Mouse (Mus musculus) CH12.LX (cell line): ENCODE results near the gene Gm38392. TPM values are rescaled to one million over a fixed set of nuclear protein-coding genes. Genes with fewer than 3 reads are reported as not detected.

ENCODE experiments used
- DNase-seq: peaks from one replicate; pipeline ENCODE4 v3.0.0-alpha.2; 2013; ENCODE audit errors: extremely low read depth
- H3K27ac ChIP-seq: 2 replicates; pipeline ENCODE4 v1.5.1; 2012; ENCODE audit warnings: low read depth, mild to moderate bottlenecking, control low read depth, moderate library complexity; ENCODE audit not compliant: insufficient read depth
- H3K27me3 ChIP-seq: replicated peaks from 2 replicates; pipeline ENCODE3; 2012; ENCODE audit warnings: inconsistent platforms
- H3K36me3 ChIP-seq, 2 experiments: replicated peaks in 1 of 2; 2 replicates each; pipeline versions ENCODE3 to v1.6.1; 2012; ENCODE audit warnings: inconsistent platforms in 1 of 2, low read length in 1 of 2, mild to moderate bottlenecking in 1 of 2, mixed read lengths in 1 of 2, moderate library complexity in 1 of 2; ENCODE audit not compliant: control insufficient read depth in 1 of 2, insufficient read depth in 1 of 2
- H3K4me1 ChIP-seq, 2 experiments: 2 replicates each; pipeline ENCODE4 v1.6.1; 2012; ENCODE audit warnings: inconsistent platforms in 1 of 2, moderate library complexity in 1 of 2; ENCODE audit not compliant: insufficient read depth in 2 of 2, control insufficient read depth in 1 of 2
- H3K4me2 ChIP-seq: 2 replicates; pipeline ENCODE4 v1.6.1; 2012; ENCODE audit warnings: low read depth, mild to moderate bottlenecking, control low read depth; ENCODE audit not compliant: poor library complexity, insufficient read depth, severe bottlenecking
- H3K4me3 ChIP-seq, 3 experiments: fragments of 150-350 bp in 1 of 3; sonication (generic) in 1 of 3; replicated peaks in 1 of 3; 2 replicates each; pipeline versions ENCODE3 to v1.5.1; 2011 to 2012; ENCODE audit warnings: low read depth in 2 of 3, low read length in 2 of 3, mild to moderate bottlenecking in 2 of 3, moderate library complexity in 2 of 3, control low read depth in 1 of 3, improper control_type of control experiment in 1 of 3, inconsistent platforms in 1 of 3, mixed read lengths in 1 of 3; ENCODE audit not compliant: poor library complexity in 1 of 3
- H3K79me2 ChIP-seq: replicated peaks from 2 replicates; pipeline ENCODE4 v1.6.1; 2012; ENCODE audit warnings: mild to moderate bottlenecking, moderate library complexity; ENCODE audit not compliant: control insufficient read depth, poor library complexity, insufficient read depth, severe bottlenecking; ENCODE audit errors: extremely low read depth
- H3K9ac ChIP-seq: 2 replicates; pipeline ENCODE4 v1.6.1; 2012; ENCODE audit warnings: low read depth, mild to moderate bottlenecking, control low read depth, moderate library complexity; ENCODE audit not compliant: insufficient read depth
- H3K9me3 ChIP-seq: replicated peaks from 2 replicates; pipeline ENCODE3; 2012; ENCODE audit warnings: low read length, inconsistent platforms, mixed read lengths
- CTCF ChIP-seq, 2 experiments: IDR thresholded peaks in 1 of 2; conservative IDR thresholded peaks in 1 of 2; 2 replicates each; pipeline ENCODE4 v1.5.1; 2011 to 2012; ENCODE audit warnings: low read depth in 2 of 2, low read length in 2 of 2, improper control_type of control experiment in 1 of 2, inconsistent platforms in 1 of 2, mild to moderate bottlenecking in 1 of 2, moderate library complexity in 1 of 2
- ELF1 ChIP-seq: IDR thresholded peaks from 2 replicates; pipeline ENCODE4 v1.6.1; 2014; ENCODE audit warnings: low read depth, mild to moderate bottlenecking, inconsistent platforms, low read length, improper control_type of control experiment
- EP300 ChIP-seq: IDR thresholded peaks from 2 replicates; pipeline ENCODE4 v1.6.1; 2011; ENCODE audit warnings: low read length, improper control_type of control experiment
- ETS1 ChIP-seq: conservative IDR thresholded peaks from 2 replicates; pipeline ENCODE4 v1.6.1; 2012; ENCODE audit warnings: low read depth, mild to moderate bottlenecking, inconsistent platforms, low read length, improper control_type of control experiment, moderate library complexity
- IRF4 ChIP-seq: IDR thresholded peaks from 2 replicates; pipeline ENCODE4 v1.6.1; 2014; ENCODE audit warnings: low read depth, mild to moderate bottlenecking, inconsistent platforms, low read length, improper control_type of control experiment
- JUND ChIP-seq: conservative IDR thresholded peaks from 2 replicates; pipeline ENCODE4 v1.6.1; 2011; ENCODE audit warnings: low read depth, low read length, improper control_type of control experiment
- KAT2A ChIP-seq: IDR thresholded peaks from 2 replicates; pipeline ENCODE4 v1.6.1; 2012; ENCODE audit warnings: low read length, improper control_type of control experiment, inconsistent platforms; ENCODE audit not compliant: insufficient replicate concordance
- MAX ChIP-seq: IDR thresholded peaks from 2 replicates; pipeline ENCODE4 v1.6.1; 2011; ENCODE audit warnings: low read length, improper control_type of control experiment
- MYC ChIP-seq: IDR thresholded peaks from 2 replicates; pipeline ENCODE4 v1.6.1; 2011; ENCODE audit warnings: low read depth, mild to moderate bottlenecking, improper control_type of control experiment, low read length
- NELFE ChIP-seq: IDR thresholded peaks from 2 replicates; pipeline ENCODE4 v1.6.1; 2011; ENCODE audit warnings: low read depth, low read length, improper control_type of control experiment
- NRF1 ChIP-seq: IDR thresholded peaks from 2 replicates; pipeline ENCODE4 v1.6.1; 2014; ENCODE audit warnings: low read depth, mild to moderate bottlenecking, inconsistent platforms, low read length, improper control_type of control experiment, moderate library complexity
- RAD21 ChIP-seq: IDR thresholded peaks from 2 replicates; pipeline ENCODE4 v1.6.1; 2011; ENCODE audit warnings: low read depth, mild to moderate bottlenecking, low read length, improper control_type of control experiment, moderate library complexity
- SMC3 ChIP-seq: IDR thresholded peaks from 2 replicates; pipeline ENCODE4 v1.6.1; 2011; ENCODE audit warnings: low read depth, low read length, improper control_type of control experiment
- TBP ChIP-seq: conservative IDR thresholded peaks from 2 replicates; pipeline ENCODE4 v1.6.1; 2011; ENCODE audit warnings: low read depth, low read length, improper control_type of control experiment
- USF1 ChIP-seq: IDR thresholded peaks from 2 replicates; pipeline ENCODE4 v1.6.1; 2014; ENCODE audit warnings: low read depth, mild to moderate bottlenecking, inconsistent platforms, low read length, improper control_type of control experiment
- ZC3H11A ChIP-seq: IDR thresholded peaks from 2 replicates; pipeline ENCODE4 v1.6.1; 2012; ENCODE audit warnings: low read depth, mild to moderate bottlenecking, inconsistent platforms, low read length, improper control_type of control experiment
- ZNF384 ChIP-seq: IDR thresholded peaks from 2 replicates; pipeline ENCODE4 v1.6.1; 2012; ENCODE audit warnings: low read depth, low read length, improper control_type of control experiment, inconsistent platforms
- dilution Hi-C: fragments of 300-500 bp; cut with MboI; formaldehyde crosslinking; loops from 2 replicates; pipeline ENCODE4 v1.14.3; 2020; ENCODE audit warnings: low sequenced_read_pairs; ENCODE audit not compliant: extremely low pct_unique_long_range_greater_than_20kb, extremely low pct_ligation_motif_present
- in situ Hi-C: fragments of 300-500 bp; cut with MboI; formaldehyde crosslinking; loops from 3 replicates; pipeline ENCODE4 v1.14.3; 2019; ENCODE audit warnings: low sequenced_read_pairs, low pct_ligation_motif_present, low pct_unique_long_range_greater_than_20kb, mixed read lengths
- polyA plus RNA-seq: library from polyadenylated mRNA; unstranded; fragments of >175 nt; gene quantifications from 2 replicates; pipeline ENCODE4 v1.2.1, GENCODE M21; 2012; ENCODE audit warnings: low read depth; ENCODE audit not compliant: insufficient read length
- total RNA-seq, 2 experiments: library from RNA; depleted of rRNA; stranded (reverse); fragments of 300-350 nt in 1 of 2; fragments of >200 nt in 1 of 2; gene quantifications; 2 replicates each; pipeline ENCODE4 v1.2.3; 2012 to 2014

Gm38392 gene
- total and polyA plus RNA-seq, 3 experiments, result not detected

- dilution Hi-C loops, result no loop called here
- TF ChIP-seq MAX, result peak; percentile 16; the same call in 1 of the 2 replicates
- no peak for TF ChIP-seq ETS1
- peak; percentile 57 for TF ChIP-seq RAD21
- TF ChIP-seq CTCF (conservative IDR thresholded peaks at IDR 0.05 in 1 of 2, IDR thresholded peaks at IDR 0.05 in 1 of 2; ENCODE audit: low read depth in 2 of 2, low read length in 2 of 2), result peak; percentile 83 to 95
- TF ChIP-seq EP300, result no peak
- peak; percentile 66 for TF ChIP-seq SMC3
- TF ChIP-seq IRF4, result 0 out of 2 replicates have a peak, but pooled peaks have one; percentile 17
- Histone ChIP-seq H3K4me3 (no peak overlapping the region), H3K79me2 (no peaks in the 10 kb centered on the region), H3K9ac (no peak overlapping the region), H3K27me3 (peaks cover 66% of the 10 kb centered on the region), H3K27ac (no peak overlapping the region), H3K36me3 (no peaks in the 10 kb centered on the region), H3K9me3 (no peaks in the 10 kb centered on the region), H3K4me2 (no peak overlapping the region), H3K4me1 (peaks cover 10 to 27% of the 10 kb centered on the region in 2 experiments)
- peak; percentile 74 for DNase-seq
- in situ Hi-C loops, result no loop called here
Measured at GRCm38 (mm10) chr3:88245811-88246210, 41.2 kb downstream of the Gm38392 start.

GRCm38 (mm10) chr3:88244071-88244470, 42.9 kb downstream of the Gm38392 start:
- H3K4me2 ChIP-seq, result no peak overlapping the region
- in situ Hi-C loops (loop anchor here (5.0 kb wide), 1 partner anchor 52 kb away; no protein-coding TSS in a partner anchor), dilution Hi-C loops (no loop called here)
- no peak overlapping the region for H3K9ac ChIP-seq
- no peaks in the 10 kb centered on the region for H3K36me3 ChIP-seq
- peaks cover 10 to 27% of the 10 kb centered on the region in 2 experiments for H3K4me1 ChIP-seq
- H3K27me3 ChIP-seq, result peaks cover 79% of the 10 kb centered on the region
- no peak overlapping the region for H3K27ac ChIP-seq
- no peaks in the 10 kb centered on the region for H3K9me3 ChIP-seq
- H3K4me3 ChIP-seq, result no peak overlapping the region
- no peaks in the 10 kb centered on the region for H3K79me2 ChIP-seq
- TF ChIP-seq ELF1, result no peak
- no peak for TF ChIP-seq NELFE
- peak; percentile 77 to 93 for TF ChIP-seq CTCF (conservative IDR thresholded peaks at IDR 0.05 in 1 of 2, IDR thresholded peaks at IDR 0.05 in 1 of 2; ENCODE audit: low read depth in 2 of 2, low read length in 2 of 2)
- TF ChIP-seq RAD21, result peak; percentile 56
- TF ChIP-seq MYC, result no peak
- no peak for TF ChIP-seq NRF1
- no peak for TF ChIP-seq JUND
- peak; percentile 38 for TF ChIP-seq SMC3
- no peak for TF ChIP-seq KAT2A
- no peak for TF ChIP-seq TBP
- peak; percentile 58 for DNase-seq

DNA sequence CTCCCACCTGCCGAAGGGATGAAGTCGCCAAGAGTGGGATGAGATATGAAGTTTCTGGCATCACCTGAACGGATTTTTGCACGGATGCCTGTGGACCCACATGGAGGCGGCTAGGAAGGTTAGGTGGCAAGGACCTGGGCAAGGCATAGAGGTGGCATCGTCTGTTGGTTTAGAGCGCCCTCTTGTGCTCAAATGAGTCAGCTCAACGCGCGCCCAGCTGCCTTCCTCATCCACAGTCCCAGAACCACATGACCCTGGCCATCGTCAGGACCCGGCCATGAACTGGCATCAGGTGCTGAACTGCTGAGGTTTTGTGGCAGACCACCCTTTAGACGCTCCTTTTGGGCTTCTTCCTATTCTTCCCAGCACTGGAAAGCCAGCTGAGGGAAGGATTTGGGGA, 44.5 kb downstream of the Gm38392 start:
- H3K79me2 ChIP-seq, result no peaks in the 10 kb centered on the region
- peak; percentile 76 for DNase-seq
- no peak overlapping the region for H3K27ac ChIP-seq
- H3K4me2 ChIP-seq, result no peak overlapping the region
- H3K4me1 ChIP-seq, result peaks cover 8 to 27% of the 10 kb centered on the region in 2 experiments
- no peaks in the 10 kb centered on the region for H3K9me3 ChIP-seq
- H3K4me3 ChIP-seq, result no peak overlapping the region
- dilution Hi-C loops, result no loop called here
- no peaks in the 10 kb centered on the region for H3K36me3 ChIP-seq
- no peak overlapping the region for H3K9ac ChIP-seq
- peaks cover 81% of the 10 kb centered on the region for H3K27me3 ChIP-seq
- in situ Hi-C loops, result loop anchor here (5.0 kb wide), 1 partner anchor 50 kb away; no protein-coding TSS in a partner anchor
- 0 out of 2 replicates have a peak, but pooled peaks have one; percentile 28 for TF ChIP-seq MYC
- TF ChIP-seq ZC3H11A, result peak; percentile 41
- peak; percentile 92 for TF ChIP-seq RAD21
- TF ChIP-seq NELFE, result no peak
- no peak for TF ChIP-seq ZNF384
- peak; percentile 27; the same call in 1 of the 2 replicates for TF ChIP-seq USF1
- TF ChIP-seq SMC3, result peak; percentile 89
- peak; percentile 57 to 94 for TF ChIP-seq CTCF (conservative IDR thresholded peaks at IDR 0.05 in 1 of 2, IDR thresholded peaks at IDR 0.05 in 1 of 2; ENCODE audit: low read depth in 2 of 2, low read length in 2 of 2)
